Mouse (Mus musculus) layer of hippocampus, adult 11-12 months (tissue): ENCODE measurements around the gene Gjc1.

Experiments
- DNase-seq: peaks from one replicate; pipeline ENCODE4 v3.0.0; 2022; ENCODE audit warnings: low spot score

Gjc1 gene

DNA sequence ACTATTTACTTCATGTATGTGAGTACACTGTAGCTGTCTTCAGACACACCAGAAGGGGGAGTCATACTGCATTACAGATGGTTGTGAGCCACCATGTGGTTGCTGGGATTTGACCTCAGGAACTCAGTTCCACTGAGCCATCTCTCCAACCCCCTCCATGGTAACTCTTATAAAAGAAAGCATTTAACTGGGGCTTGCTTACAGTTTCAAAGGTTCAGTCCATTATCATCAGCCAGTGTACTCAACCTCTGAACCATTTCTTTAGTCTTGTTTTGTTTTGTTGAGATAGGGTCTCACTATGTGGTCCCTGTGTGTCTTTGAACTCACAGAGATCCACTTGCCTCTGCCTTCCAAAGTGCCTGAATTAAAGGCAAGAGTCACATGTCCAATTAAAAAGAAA, 4.6 kb downstream of the Gjc1 start:
- DNase-seq = no peak

DNA sequence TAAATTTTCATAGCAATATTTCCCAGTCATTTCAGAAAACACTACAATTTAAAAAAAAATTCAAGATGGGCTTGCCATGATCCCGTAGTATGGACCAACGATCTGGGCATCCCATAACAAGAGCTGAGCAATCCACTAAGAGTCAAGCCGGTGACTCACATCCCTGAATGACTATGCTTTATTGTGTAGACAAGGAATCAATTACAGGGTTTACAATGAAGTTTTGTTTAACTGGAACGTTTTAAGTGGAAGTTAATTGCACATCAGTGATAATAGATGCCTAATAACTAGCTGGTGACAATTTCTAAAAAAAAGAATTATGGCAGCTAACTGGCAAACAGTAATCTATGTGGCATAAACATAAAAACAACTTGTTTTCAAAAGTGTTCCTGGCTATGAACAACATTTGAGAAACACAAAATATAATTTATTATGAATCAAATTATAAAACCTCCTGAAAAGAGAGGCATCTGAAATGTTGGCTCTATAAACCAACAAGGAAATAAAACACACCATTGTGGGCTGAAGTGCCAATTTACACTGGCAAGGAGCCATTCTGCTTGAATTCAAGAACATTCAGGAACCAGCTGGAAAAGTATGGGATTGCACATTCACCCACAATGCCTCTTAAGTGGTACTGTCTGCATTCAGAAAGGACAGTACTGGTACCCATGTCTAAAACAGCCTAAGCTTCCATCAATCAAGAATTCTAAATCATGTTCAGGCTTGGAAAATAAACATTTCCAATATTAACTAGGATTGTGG, 8.6 kb downstream of the Gjc1 start:
- DNase-seq = peak; percentile 15

- DNase-seq = no peak
These were observed 11.3 kb downstream of the Gjc1 start for GRCm38 (mm10) chr11:102808246-102808645.

DNA sequence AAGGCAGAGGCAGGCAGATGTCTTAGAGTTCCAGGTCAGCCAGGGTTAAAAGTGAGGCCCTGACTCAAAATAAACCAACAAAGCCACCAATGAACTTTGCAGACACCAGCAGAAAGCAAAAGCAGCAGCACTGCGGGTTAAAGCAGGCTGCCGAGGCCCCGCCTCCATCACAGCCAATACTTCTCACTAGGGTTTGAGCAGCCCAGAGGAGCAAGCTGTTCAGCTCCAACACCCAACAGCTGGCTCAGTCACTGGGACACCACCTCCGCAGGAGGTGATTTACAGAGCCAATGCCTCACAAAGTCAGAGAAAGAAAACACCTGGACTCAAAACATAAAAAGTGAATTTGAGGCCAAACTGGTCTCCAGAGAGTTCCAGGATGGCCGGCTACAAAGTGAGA, 16.0 kb downstream of the Gjc1 start:
- DNase-seq = no peak

DNA sequence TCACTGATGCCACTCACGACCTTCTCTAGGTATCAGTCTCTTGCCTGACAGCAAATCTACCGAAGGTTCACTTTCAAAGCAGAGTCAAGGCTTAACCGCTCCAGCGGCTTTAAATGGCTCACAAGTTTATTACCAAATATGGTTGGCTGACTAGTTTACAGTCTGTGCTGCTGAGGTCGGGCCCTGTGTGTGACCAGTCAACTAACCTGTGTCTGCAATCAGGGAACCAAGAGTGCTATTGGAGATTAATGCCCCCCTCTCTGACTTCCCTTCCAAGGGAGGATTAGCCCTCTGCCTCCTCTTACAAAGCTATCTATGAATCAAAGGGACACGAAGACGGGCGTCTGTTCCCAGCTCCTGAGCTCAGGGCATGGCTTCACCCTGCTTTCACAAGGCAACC, 25.3 kb downstream of the Gjc1 start:
- no peak for DNase-seq

DNA sequence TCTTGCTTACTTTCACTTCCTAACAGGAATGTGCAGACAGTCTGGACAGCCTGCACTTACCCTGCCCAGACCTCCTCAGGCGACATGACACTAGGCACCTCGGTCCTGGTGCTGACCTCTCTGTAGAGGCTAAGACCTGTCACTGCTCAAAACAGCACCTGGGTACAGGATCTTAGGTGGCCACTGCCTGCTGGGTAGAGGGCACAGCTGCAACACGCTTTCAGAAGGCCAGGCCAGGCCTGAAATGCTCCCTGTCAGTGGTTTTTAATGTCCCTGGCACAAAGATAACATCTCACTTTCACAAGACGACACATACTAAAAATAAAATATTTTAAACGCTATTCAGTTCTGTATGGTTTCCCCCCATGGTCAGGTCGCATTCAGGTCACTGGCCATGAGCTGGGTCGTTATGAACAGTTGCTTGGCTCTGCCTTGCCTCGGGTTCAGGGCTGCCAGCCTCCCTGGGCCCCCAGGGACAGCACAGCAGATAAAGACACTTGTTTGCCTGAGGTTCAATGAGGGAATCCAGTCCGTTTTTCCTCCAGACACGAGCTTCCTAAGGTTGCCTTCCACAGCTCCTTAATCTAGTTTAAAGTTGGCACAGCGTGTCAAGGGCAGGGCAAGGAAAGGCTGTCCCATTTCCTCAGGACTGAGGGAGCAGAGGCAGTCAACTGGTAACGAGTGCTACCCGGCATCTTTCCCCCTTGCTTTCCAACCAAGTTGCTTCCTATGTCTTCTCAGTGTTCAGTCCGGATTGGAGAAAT, 27.6 kb downstream of the Gjc1 start:
- no peak for DNase-seq

- DNase-seq = no peak
These were observed 31.8 kb downstream of the Gjc1 start for GRCm38 (mm10) chr11:102787688-102788177.

DNA sequence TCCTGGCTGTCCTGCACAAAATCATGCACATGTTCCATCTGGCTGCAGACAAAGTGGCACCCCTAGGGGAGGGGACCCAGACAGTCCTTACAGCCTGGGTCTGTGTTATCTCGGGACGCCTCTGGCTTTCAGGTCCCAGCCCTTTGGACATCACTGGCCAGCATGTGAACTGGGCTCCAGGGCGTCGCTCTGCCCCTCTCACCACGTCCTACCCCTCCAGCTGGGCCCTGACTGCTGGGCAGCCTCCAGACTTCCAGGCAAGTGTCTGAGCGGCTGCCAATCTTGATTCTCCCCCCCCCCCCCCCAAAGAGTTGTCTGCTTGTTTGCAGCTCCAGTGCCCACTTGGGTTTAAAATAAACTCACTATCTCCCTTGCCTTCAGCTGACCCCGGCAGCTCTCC, 36.1 kb downstream of the Gjc1 start:
- no peak for DNase-seq

- DNase-seq = no peak
These were observed 38.0 kb downstream of the Gjc1 start for GRCm38 (mm10) chr11:102781523-102781922.

- DNase-seq = no peak
These were observed 38.5 kb downstream of the Gjc1 start for GRCm38 (mm10) chr11:102780986-102781351.

DNA sequence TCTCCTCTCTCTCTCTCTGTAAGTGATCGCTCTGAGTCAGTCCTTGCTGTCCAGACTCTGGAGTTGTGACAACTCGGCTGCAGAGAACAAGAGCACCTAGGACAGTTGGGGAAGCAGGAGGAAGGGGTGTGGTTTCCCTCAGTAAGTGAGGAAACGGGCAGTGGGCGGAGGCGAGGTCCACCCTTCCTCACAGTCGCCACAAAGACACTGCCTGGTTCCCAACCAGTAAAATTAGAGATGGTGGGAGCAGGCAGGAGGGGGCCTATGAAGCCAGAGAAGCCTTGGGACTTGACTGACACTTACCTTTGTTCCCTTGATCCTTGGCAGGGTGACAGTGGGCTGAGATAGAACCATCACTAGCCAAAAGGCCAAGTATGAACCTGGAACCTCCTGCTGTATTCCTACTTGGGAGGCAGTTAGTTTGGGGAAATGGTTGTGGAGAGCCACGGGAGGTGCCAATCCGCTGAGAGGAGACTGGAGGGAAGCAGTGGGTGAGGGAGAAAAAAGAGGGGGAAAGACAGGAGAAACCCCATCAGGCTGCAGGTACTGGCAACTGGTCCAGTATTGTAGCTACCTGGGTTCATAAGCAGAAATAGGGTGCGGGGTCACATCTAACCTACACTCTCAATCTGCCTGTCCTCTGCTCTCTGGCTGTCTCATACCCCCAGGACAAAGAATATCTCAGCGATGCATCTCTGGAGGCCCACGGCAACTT, 39.1 kb downstream of the Gjc1 start:
- DNase-seq = no peak

DNA sequence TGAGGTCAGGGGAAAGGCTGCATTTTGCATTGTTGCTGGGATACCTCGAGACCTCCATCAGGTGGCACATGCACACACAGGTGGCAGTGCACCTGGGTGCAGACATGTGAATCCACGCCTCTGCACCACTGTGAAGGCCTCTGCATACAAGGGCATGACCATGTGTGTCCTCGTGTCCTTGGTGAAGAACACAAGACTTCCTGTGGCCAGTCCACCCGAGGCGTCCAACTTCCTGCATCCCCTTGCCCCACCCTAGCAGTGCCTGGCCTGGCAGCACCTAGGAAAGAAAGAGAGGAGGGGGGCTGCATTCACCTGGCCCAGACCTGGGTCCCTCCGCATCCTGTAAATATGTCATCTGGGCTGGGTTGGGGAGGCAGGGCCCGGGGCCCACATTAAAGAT, 39.7 kb downstream of the Gjc1 start:
- no peak for DNase-seq

- no peak for DNase-seq
These were observed 40.3 kb downstream of the Gjc1 start for GRCm38 (mm10) chr11:102779081-102779638.

GRCm38 (mm10) chr11:102778597-102778996, 40.9 kb downstream of the Gjc1 start:
- no peak for DNase-seq

DNA sequence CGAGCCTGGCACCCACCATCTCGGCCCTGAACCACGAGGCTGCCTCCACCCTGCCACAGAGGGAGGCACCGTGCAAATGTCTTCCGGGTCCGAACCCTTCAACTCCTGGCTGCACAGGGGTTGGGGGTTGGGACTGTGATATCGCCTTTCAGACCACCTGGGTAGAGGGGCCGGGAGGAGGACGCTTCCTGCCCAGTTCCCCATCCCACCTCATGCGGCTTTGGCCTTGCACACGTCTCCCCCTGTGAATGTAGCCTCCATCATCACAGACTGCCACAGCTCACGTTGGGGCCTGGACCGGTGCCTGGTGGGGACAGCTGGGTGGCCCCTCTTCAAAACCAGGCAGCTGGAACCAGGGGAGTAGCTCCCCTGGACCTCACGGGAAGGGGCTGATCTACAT, 41.3 kb downstream of the Gjc1 start:
- no peak for DNase-seq

GRCm38 (mm10) chr11:102777598-102777997, 41.9 kb downstream of the Gjc1 start:
- DNase-seq = peak; percentile 72

DNA sequence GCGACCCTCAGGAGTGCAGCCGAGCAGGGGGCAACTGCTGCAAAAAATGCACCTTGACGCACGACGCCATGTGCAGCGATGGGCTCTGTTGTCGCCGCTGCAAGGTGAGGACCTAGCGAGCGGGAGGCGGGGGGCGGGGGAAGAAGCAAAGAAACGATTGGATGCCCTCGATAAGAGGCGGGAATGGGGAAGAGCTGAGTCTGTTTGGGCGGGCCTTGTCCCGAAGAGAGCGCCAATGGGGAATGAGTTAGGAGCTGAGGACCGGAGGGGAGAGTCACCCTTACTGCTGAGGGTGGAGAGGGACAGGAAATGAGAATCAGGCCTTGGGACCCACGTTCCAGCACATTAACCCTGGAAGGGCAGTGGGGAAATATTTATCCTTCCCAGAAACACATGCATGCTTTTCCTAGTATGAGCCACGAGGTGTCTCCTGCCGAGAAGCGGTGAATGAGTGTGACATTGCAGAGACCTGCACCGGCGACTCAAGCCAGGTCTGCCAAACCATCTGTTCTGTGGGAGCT, 44.8 kb downstream of the Gjc1 start:
- no peak for DNase-seq

GRCm38 (mm10) chr11:102773713-102774611, 45.5 kb downstream of the Gjc1 start:
- peak; percentile 86 for DNase-seq

GRCm38 (mm10) chr11:102772771-102773700, 46.5 kb downstream of the Gjc1 start:
- DNase-seq = no peak
